ENCODE assay signal across 19 mouse cellular contexts in the genomic region with DNA sequence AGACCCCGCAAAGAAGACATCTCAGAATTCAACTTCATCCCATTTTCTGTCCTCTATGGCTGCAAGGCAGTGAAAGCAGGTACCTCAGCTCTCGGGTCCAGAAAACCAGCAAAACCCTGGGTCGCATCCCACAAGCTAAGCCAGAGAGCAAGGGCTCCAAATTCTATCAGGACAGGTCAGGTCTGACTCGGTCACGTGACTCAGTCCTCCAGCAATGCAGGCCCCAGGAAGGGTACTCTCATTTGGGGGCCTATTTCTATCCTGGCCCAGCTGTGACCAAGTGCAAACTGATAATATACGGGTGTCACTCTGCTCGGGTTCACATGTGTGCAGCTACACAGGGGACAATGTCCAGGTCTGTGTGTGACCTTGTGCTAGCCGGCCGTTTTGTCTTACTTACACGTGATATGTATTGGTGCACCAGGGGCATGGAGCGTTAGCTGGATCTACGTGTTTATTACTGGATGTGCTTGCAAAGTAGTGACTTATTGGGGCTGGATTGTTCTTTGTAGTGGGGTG. TPM values are rescaled to one million over a fixed set of nuclear protein-coding genes. Genes with fewer than 3 reads are reported as not detected.
DNase-seq lines count a peak whose midpoint lies in the region; TF ChIP-seq lines count a peak whose summit lies in the region.
"Had no signal": no experiment of that assay in that cellular context is flagged by ENCODE, and none has a peak within 500 bp of the region (broad histone marks: within the 10 kb centered on the region; RNA-seq: fewer than 3 reads in every experiment).

No protein-coding gene starts in this region.

- H3K4me3 ChIP-seq in cerebellum, adult 2 months (replicated peaks; ENCODE audit: insufficient read depth, low read depth, low read length): no peak overlapping the region
- H3K4me3 ChIP-seq in heart, adult 2 months: no peak overlapping the region
- no peak overlapping the region for H3K4me3 ChIP-seq in layer of hippocampus, adult 2 months
- no peak overlapping the region for H3K4me3 ChIP-seq in CH12.LX (replicated peaks in 1 of 3; ENCODE audit: low read depth in 2 of 3, low read length in 2 of 3, poor library complexity in 1 of 3)
- no peak overlapping the region for H3K4me3 ChIP-seq in embryonic facial prominence, embryonic 10.5 days
- H3K4me3 ChIP-seq: erythroblast, embryonic 14.5 days; heart, embryonic 15.5 days; liver, embryonic 12.5 days; lung, embryonic 15.5 days; midbrain, embryonic 15.5 days had no signal

- peak overlapping the region; percentile 14; the same call in 1 of the 2 replicates for H3K9ac ChIP-seq in heart, adult 2 months (ENCODE audit: low read depth, low read length)
- H3K9ac ChIP-seq in CH12.LX (ENCODE audit: insufficient read depth, low read depth): no peak overlapping the region
- H3K9ac ChIP-seq: heart, embryonic 15.5 days; liver, embryonic 12.5 days; lung, embryonic 15.5 days; midbrain, embryonic 15.5 days had no signal

- no peak for TF ChIP-seq EP300 in heart, adult 2 months (IDR thresholded peaks at IDR 0.05; ENCODE audit: insufficient read depth, low read depth, low read length)
- TF ChIP-seq EP300 in CH12.LX (IDR thresholded peaks at IDR 0.05; ENCODE audit: low read length): no peak

- in situ Hi-C loops in CH12.LX (cut with MboI; ENCODE audit: low pct_ligation_motif_present, low pct_unique_long_range_greater_than_20kb, low sequenced_read_pairs): no loop called here

- no peak for TF ChIP-seq RAD21 in CH12.LX (IDR thresholded peaks at IDR 0.05; ENCODE audit: low read depth, low read length)

- TF ChIP-seq POLR2A in cerebellum, adult 2 months (IDR thresholded peaks at IDR 0.05; ENCODE audit: borderline replicate concordance, insufficient read depth, low read length): no peak
- no peak for TF ChIP-seq POLR2A in heart, adult 2 months (IDR thresholded peaks at IDR 0.05; ENCODE audit: insufficient read depth, low read depth, low read length)
- TF ChIP-seq POLR2A in CH12.LX (IDR thresholded peaks at IDR 0.05; ENCODE audit: low read depth, low read length): no peak

- intact Hi-C loops in heart, adult 2 months (cut with DNase I): no loop called here

- dilution Hi-C loops in CH12.LX (cut with MboI; ENCODE audit: extremely low pct_ligation_motif_present, extremely low pct_unique_long_range_greater_than_20kb, low sequenced_read_pairs): no loop called here

- no peak overlapping the region for H3K4me2 ChIP-seq in CH12.LX (ENCODE audit: insufficient read depth, low read depth, poor library complexity, severe bottlenecking)
- H3K4me2 ChIP-seq: heart, embryonic 15.5 days; liver, embryonic 12.5 days; lung, embryonic 15.5 days; midbrain, embryonic 15.5 days had no signal

- peaks cover 4% of the 10 kb centered on the region; the same call in 1 of the 2 replicates for H3K36me3 ChIP-seq in heart, adult 2 months (ENCODE audit: control insufficient read depth, insufficient read depth, low read length)
- no peaks in the 10 kb centered on the region for H3K36me3 ChIP-seq in CH12.LX (replicated peaks in 1 of 2; ENCODE audit: control insufficient read depth in 1 of 2, insufficient read depth in 1 of 2, low read length in 1 of 2)
- no peaks in the 10 kb centered on the region for H3K36me3 ChIP-seq in embryonic facial prominence, embryonic 10.5 days (replicated peaks)
- H3K36me3 ChIP-seq: liver, embryonic 12.5 days; midbrain, embryonic 15.5 days had no signal

- peak overlapping the region; percentile 93 for H3K27ac ChIP-seq in cerebellum, adult 2 months (ENCODE audit: insufficient read depth, low read length)
- peak overlapping the region; percentile 90 for H3K27ac ChIP-seq in heart, adult 2 months
- peak overlapping the region; percentile 97 for H3K27ac ChIP-seq in layer of hippocampus, adult 2 months
- H3K27ac ChIP-seq in CH12.LX (ENCODE audit: insufficient read depth, low read depth): no peak overlapping the region
- H3K27ac ChIP-seq in embryonic facial prominence, embryonic 10.5 days (replicated peaks): no peak overlapping the region
- H3K27ac ChIP-seq: heart, embryonic 15.5 days; liver, embryonic 12.5 days; lung, embryonic 15.5 days; stomach, postnatal 0 days had no signal

- TF ChIP-seq CTCF in cerebellum, adult 2 months (IDR thresholded peaks at IDR 0.05; ENCODE audit: borderline replicate concordance, insufficient read depth, low read depth, low read length): no peak
- TF ChIP-seq CTCF in heart, adult 2 months (IDR thresholded peaks at IDR 0.05): no peak
- no peak for TF ChIP-seq CTCF in layer of hippocampus, adult 2 months (conservative IDR thresholded peaks at IDR 0.05)
- no peak for TF ChIP-seq CTCF in CH12.LX (conservative IDR thresholded peaks at IDR 0.05 in 1 of 2, IDR thresholded peaks at IDR 0.05 in 1 of 2; ENCODE audit: low read depth in 2 of 2, low read length in 2 of 2)

- no peaks in the 10 kb centered on the region for H3K9me3 ChIP-seq in CH12.LX (replicated peaks; ENCODE audit: low read length)
- H3K9me3 ChIP-seq in embryonic facial prominence, embryonic 10.5 days: no peaks in the 10 kb centered on the region
- H3K9me3 ChIP-seq: heart, embryonic 15.5 days; liver, embryonic 12.5 days; lung, embryonic 15.5 days; midbrain, embryonic 15.5 days had no signal

- WGBS in cerebellum, adult 2 months: 49% methylated on average over 12 of the region's 12 CpGs
- 61% methylated on average over 12 of the region's 12 CpGs for WGBS in heart, adult 2 months
- 74% methylated on average over 12 of the region's 12 CpGs for WGBS in embryonic facial prominence, embryonic 10.5 days

- peaks cover 74% of the 10 kb centered on the region for H3K4me1 ChIP-seq in cerebellum, adult 2 months (ENCODE audit: control insufficient read depth, insufficient read depth, low read length)
- peaks cover 44% of the 10 kb centered on the region for H3K4me1 ChIP-seq in heart, adult 2 months (ENCODE audit: control insufficient read depth, insufficient read depth, low read length)
- H3K4me1 ChIP-seq in CH12.LX (ENCODE audit: control insufficient read depth in 1 of 2, insufficient read depth in 2 of 2): no peaks in the 10 kb centered on the region
- peaks cover 4% of the 10 kb centered on the region; the same call in 1 of the 2 replicates for H3K4me1 ChIP-seq in embryonic facial prominence, embryonic 10.5 days

- peaks cover 10% of the 10 kb centered on the region for H3K79me2 ChIP-seq in heart, adult 2 months (replicated peaks; ENCODE audit: control insufficient read depth, insufficient read depth, low read length)
- no peaks in the 10 kb centered on the region for H3K79me2 ChIP-seq in CH12.LX (replicated peaks; ENCODE audit: control insufficient read depth, extremely low read depth, insufficient read depth, poor library complexity, severe bottlenecking)

- H3K27me3 ChIP-seq in cerebellum, adult 2 months (ENCODE audit: control insufficient read depth, insufficient read depth, low read length): no peaks in the 10 kb centered on the region
- no peaks in the 10 kb centered on the region for H3K27me3 ChIP-seq in heart, adult 2 months (ENCODE audit: control insufficient read depth, insufficient read depth, low read length)
- peaks cover 95% of the 10 kb centered on the region for H3K27me3 ChIP-seq in CH12.LX (replicated peaks)
- H3K27me3 ChIP-seq in embryonic facial prominence, embryonic 10.5 days (replicated peaks; ENCODE audit: low read depth, poor library complexity, severe bottlenecking): peaks cover 100% of the 10 kb centered on the region
- H3K27me3 ChIP-seq: Patski had no signal

- peak in 1 of 2 experiments; percentile 45 for DNase-seq in cerebellum, adult 2 months
- DNase-seq in cerebellum, adult 9-10 months: no peak
- DNase-seq in heart, adult 2 months: peak in 1 of 2 experiments; percentile 26
- DNase-seq in heart, adult 8-10 months (ENCODE audit: low spot score): no peak
- no peak for DNase-seq in layer of hippocampus, adult 2 months (ENCODE audit: low spot score in 2 of 2)
- DNase-seq in layer of hippocampus, adult 18-20 months (ENCODE audit: low spot score in 2 of 2): no peak
- DNase-seq in CH12.LX (ENCODE audit: extremely low read depth): no peak
- DNase-seq in embryonic facial prominence, embryonic 10.5 days (ENCODE audit: low spot score): no peak
- DNase-seq: adrenal gland, postnatal 14 days; kidney, adult 9 months; kidney, postnatal 4 days; right cerebral cortex, postnatal 14 days had no signal

RNA-seq across cellular contexts. Expression of a gene that starts 7.7 kb away (rescaled TPM):
- polyA plus RNA-seq in cerebellum, adult 2 months (2012; rRNA removed): 98.5 and 105 TPM in 2 replicates
- total RNA-seq in heart, adult 2 months (2021): 100 to 1,000 TPM; 274 to 297 TPM
- 49.0 and 68.7 TPM in 2 replicates for polyA plus RNA-seq in heart, adult 2 months (2012; rRNA removed)
- total RNA-seq in heart, adult 8-10 months (2022): 100 to 1,000 TPM; 288 to 356 (median 295) TPM
- 100 to 1,000 TPM; 408 to 482 TPM for total RNA-seq in layer of hippocampus, adult 2 months (2021)
- total RNA-seq in layer of hippocampus, adult 18-20 months (2021): 100 to 1,000 TPM; 379 to 429 TPM
- total RNA-seq in CH12.LX (2012; rRNA removed): 0.76 and 1.1 TPM in 2 replicates
- total RNA-seq in CH12.LX (2014; rRNA removed): 0.09 and 0.19 TPM in 2 replicates
- polyA plus RNA-seq in CH12.LX (2012; ENCODE audit: insufficient read length, low read depth): 8.6 and 10.5 TPM in 2 replicates
- 0.29 and 0.77 TPM in 2 replicates for polyA plus RNA-seq in embryonic facial prominence, embryonic 10.5 days (2016; fragmentation: Nextera tagmentation; extraction: Ambion mirVana)

RNA-seq across cellular contexts. Expression of a gene that starts 30.1 kb away (rescaled TPM):
- 16.1 and 16.2 TPM in 2 replicates for polyA plus RNA-seq in cerebellum, adult 2 months (2012; rRNA removed)
- total RNA-seq in heart, adult 2 months (2021): 10 to 100 TPM; 11.2 to 12.3 TPM
- 6.1 and 7.6 TPM in 2 replicates for polyA plus RNA-seq in heart, adult 2 months (2012; rRNA removed)
- total RNA-seq in heart, adult 8-10 months (2022): 10 to 100 TPM; 10.3 to 13.2 (median 12.0) TPM
- 10 to 100 TPM; 11.9 TPM for total RNA-seq in layer of hippocampus, adult 2 months (2021)
- total RNA-seq in layer of hippocampus, adult 18-20 months (2021): 10 to 100 TPM; 10.7 to 10.9 TPM
- total RNA-seq in CH12.LX (2012; rRNA removed) (1.7 TPM in 2 replicates), CH12.LX (2014; rRNA removed) (1.4 and 1.8 TPM in 2 replicates)
- 1.5 and 1.7 TPM in 2 replicates for polyA plus RNA-seq in CH12.LX (2012; ENCODE audit: insufficient read length, low read depth)
- 2.8 and 3.0 TPM in 2 replicates for polyA plus RNA-seq in embryonic facial prominence, embryonic 10.5 days (2016; fragmentation: Nextera tagmentation; extraction: Ambion mirVana)

RNA-seq across cellular contexts. Expression of a gene that starts 38.8 kb away (rescaled TPM):
- polyA plus RNA-seq in cerebellum, adult 2 months (2012; rRNA removed): 45.3 and 45.5 TPM in 2 replicates
- total RNA-seq in heart, adult 2 months (2021): 10 to 100 TPM; 27.4 to 29.7 TPM
- 13.4 and 21.2 TPM in 2 replicates for polyA plus RNA-seq in heart, adult 2 months (2012; rRNA removed)
- 10 to 100 TPM; 31.0 to 34.9 (median 33.1) TPM for total RNA-seq in heart, adult 8-10 months (2022)
- 10 to 100 TPM; 23.3 to 26.1 TPM for total RNA-seq in layer of hippocampus, adult 2 months (2021)
- total RNA-seq in layer of hippocampus, adult 18-20 months (2021): 10 to 100 TPM; 27.3 to 27.4 TPM
- total RNA-seq in CH12.LX (2012; rRNA removed) (53.6 and 59.7 TPM in 2 replicates), CH12.LX (2014; rRNA removed) (56.6 and 56.9 TPM in 2 replicates)
- 56.6 and 57.6 TPM in 2 replicates for polyA plus RNA-seq in CH12.LX (2012; ENCODE audit: insufficient read length, low read depth)
- 45.2 and 47.3 TPM in 2 replicates for polyA plus RNA-seq in embryonic facial prominence, embryonic 10.5 days (2016; fragmentation: Nextera tagmentation; extraction: Ambion mirVana)

RNA-seq across cellular contexts. Expression of a gene that starts 48.0 kb away (rescaled TPM):
- 117 and 120 TPM in 2 replicates for polyA plus RNA-seq in cerebellum, adult 2 months (2012; rRNA removed)
- total RNA-seq in heart, adult 2 months (2021): 10 to 100 TPM; 85.1 to 87.6 TPM
- 77.3 and 101 TPM in 2 replicates for polyA plus RNA-seq in heart, adult 2 months (2012; rRNA removed)
- total RNA-seq in heart, adult 8-10 months (2022): 10 to 100 TPM; 82.8 to 92.9 (median 89.3) TPM
- total RNA-seq in layer of hippocampus, adult 2 months (2021): 10 to 100 TPM; 63.4 to 75.9 TPM
- total RNA-seq in layer of hippocampus, adult 18-20 months (2021): 10 to 100 TPM; 63.8 to 77.0 TPM
- total RNA-seq in CH12.LX (2012; rRNA removed) (87.0 and 115 TPM in 2 replicates), CH12.LX (2014; rRNA removed) (66.4 and 66.5 TPM in 2 replicates)
- 135 and 143 TPM in 2 replicates for polyA plus RNA-seq in CH12.LX (2012; ENCODE audit: insufficient read length, low read depth)
- polyA plus RNA-seq in embryonic facial prominence, embryonic 10.5 days (2016; fragmentation: Nextera tagmentation; extraction: Ambion mirVana): 112 and 122 TPM in 2 replicates

RNA-seq across cellular contexts. Expression of a gene that starts 54.2 kb away (rescaled TPM):
- 343 and 394 TPM in 2 replicates for polyA plus RNA-seq in cerebellum, adult 2 months (2012; rRNA removed)
- 100 to 1,000 TPM; 352 to 416 TPM for total RNA-seq in heart, adult 2 months (2021)
- polyA plus RNA-seq in heart, adult 2 months (2012; rRNA removed): 154 and 269 TPM in 2 replicates
- total RNA-seq in heart, adult 8-10 months (2022): 100 to 1,000 TPM; 330 to 410 (median 343) TPM
- total RNA-seq in layer of hippocampus, adult 2 months (2021): 100 to 1,000 TPM; 457 to 504 TPM
- total RNA-seq in layer of hippocampus, adult 18-20 months (2021): 100 to 1,000 TPM; 506 to 521 TPM
- total RNA-seq in CH12.LX (2012; rRNA removed) (395 and 738 TPM in 2 replicates), CH12.LX (2014; rRNA removed) (627 and 669 TPM in 2 replicates)
- polyA plus RNA-seq in CH12.LX (2012; ENCODE audit: insufficient read length, low read depth): 1,181 and 1,636 TPM in 2 replicates
- 758 and 801 TPM in 2 replicates for polyA plus RNA-seq in embryonic facial prominence, embryonic 10.5 days (2016; fragmentation: Nextera tagmentation; extraction: Ambion mirVana)

Comparison
In these comparisons a context has a peak if more than half of its experiments do, and no peak if none do; other contexts are left out.
1. H3K27ac ChIP-seq: peak in cerebellum, adult 2 months (single experiment), heart, adult 2 months (single experiment) and layer of hippocampus, adult 2 months (single experiment); none in CH12.LX (single experiment) and embryonic facial prominence, embryonic 10.5 days (single experiment).
2. RNA of a gene that starts 7.7 kb away (total RNA-seq): 408 to 482 TPM in layer of hippocampus, adult 2 months, 379 to 429 TPM in layer of hippocampus, adult 18-20 months, 288 to 356 TPM in heart, adult 8-10 months and 274 to 297 TPM in heart, adult 2 months; 0.09 to 1.1 TPM in CH12.LX; every median in the first group is over 100 times any median in the second.
3. RNA of a gene that starts 30.1 kb away (total RNA-seq): 10.3 to 13.2 TPM in heart, adult 8-10 months, 11.2 to 12.3 TPM in heart, adult 2 months, 11.9 TPM in layer of hippocampus, adult 2 months and 10.7 to 10.9 TPM in layer of hippocampus, adult 18-20 months; 1.4 to 1.8 TPM in CH12.LX; every median in the first group is over 4 times any median in the second.